Mouse (Mus musculus) megakaryocyte-erythroid progenitor cell, adult 5-6 weeks (primary cell): ENCODE results near the gene Cux2. TPM values are rescaled to one million over a fixed set of nuclear protein-coding genes. Genes with fewer than 3 reads are reported as not detected.
A peak's percentile ranks its signal among the peaks of the same experiment; 100 is the strongest.

Experiments used
- ATAC-seq: replicated peaks from 2 replicates; pipeline ENCODE4 v1.8.0; 2016; ENCODE audit warnings: mild to moderate bottlenecking, inconsistent platforms; ENCODE audit not compliant: severe bottlenecking, poor library complexity, low FRiP score, low TSS enrichment
- total RNA-seq, 2 experiments: library from RNA; stranded (forward) in 1 of 2; stranded (reverse) in 1 of 2; fragments of 200-1000, 215-1000 nt in 1 of 2; fragments of >200 nt in 1 of 2; fragmentation: Nextera tagmentation in 1 of 2; gene quantifications; 2 replicates each; pipeline ENCODE4 v1.2.3; 2014 to 2017

Gene Cux2
- total RNA-seq, 2 experiments from 2014 or later: not detected

GRCm38 (mm10) chr5:121973541-121973940 lies 76.4 kb downstream of the Cux2 start:
- ATAC-seq: no peak

- no peak for ATAC-seq
Measured at GRCm38 (mm10) chr5:121972680-121973192, 77.2 kb downstream of the Cux2 start.

- no peak for ATAC-seq
Measured at GRCm38 (mm10) chr5:121968999-121969398, 80.9 kb downstream of the Cux2 start.

GRCm38 (mm10) chr5:121968416-121968815 lies 81.5 kb downstream of the Cux2 start:
- ATAC-seq: no peak

- ATAC-seq: no peak
Measured at GRCm38 (mm10) chr5:121967520-121967919, 82.4 kb downstream of the Cux2 start.

- no peak for ATAC-seq
Measured at GRCm38 (mm10) chr5:121966940-121967339, 83.0 kb downstream of the Cux2 start.

DNA sequence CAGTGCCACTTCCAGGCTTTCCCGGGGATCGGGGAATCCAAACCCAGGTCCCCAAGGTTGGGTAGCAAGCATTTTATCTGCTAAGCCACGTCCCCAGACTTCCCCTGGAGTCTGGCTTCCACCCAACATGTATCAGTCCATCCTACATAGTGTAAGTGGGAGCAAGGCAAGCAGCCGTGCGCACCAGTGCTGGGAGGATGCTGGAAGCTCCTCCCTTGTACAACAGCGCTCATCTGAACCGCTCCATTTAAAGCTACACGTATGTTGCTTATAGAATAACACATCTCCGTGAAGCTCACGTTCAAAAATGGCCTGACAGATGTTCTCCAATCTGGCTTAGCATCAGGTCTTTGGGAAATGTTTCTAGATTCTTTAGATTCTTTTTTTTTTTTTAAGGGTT lies 86.9 kb downstream of the Cux2 start:
- no peak for ATAC-seq

- ATAC-seq: no peak
Measured at GRCm38 (mm10) chr5:121962359-121962758, 87.5 kb downstream of the Cux2 start.

DNA sequence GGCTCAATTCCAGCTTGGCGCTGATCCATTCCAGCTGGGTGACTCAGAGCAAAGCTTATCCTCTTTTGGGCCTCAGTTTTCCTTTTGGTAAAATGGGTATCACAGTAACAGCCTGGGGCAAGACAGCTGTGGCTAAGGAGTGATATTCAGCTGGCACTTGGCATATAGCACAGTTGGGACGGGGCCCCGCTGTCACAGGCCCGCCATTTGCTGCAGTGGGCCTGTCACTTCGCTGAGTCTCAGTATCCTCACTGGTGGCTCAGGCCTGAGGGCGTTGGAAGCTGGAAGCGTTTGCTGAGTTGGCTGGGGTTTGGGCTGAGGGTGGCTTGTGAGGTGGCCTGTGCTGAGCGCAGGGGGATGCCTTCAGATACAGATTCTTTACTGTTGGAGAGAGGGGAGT lies 88.6 kb downstream of the Cux2 start:
- no peak for ATAC-seq

DNA sequence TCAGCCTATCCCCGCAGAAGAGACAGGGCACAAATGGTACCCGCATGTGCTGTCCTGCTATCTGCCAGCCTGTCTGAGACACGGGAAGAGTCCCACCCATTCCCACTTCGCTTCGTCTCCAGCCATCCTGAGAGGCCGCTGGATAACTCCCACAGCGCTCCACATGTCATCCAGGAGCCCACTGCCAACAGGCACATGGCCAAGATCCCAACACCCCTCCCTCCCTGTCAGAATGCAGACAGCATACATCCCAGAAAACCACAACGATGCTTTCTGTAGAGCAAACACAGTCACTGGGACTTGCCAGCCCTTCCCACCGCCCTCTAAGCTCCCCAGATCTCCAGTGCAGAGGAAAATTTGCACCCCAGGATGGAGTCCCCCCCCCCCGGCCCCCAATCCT lies 90.2 kb downstream of the Cux2 start:
- ATAC-seq: no peak

DNA sequence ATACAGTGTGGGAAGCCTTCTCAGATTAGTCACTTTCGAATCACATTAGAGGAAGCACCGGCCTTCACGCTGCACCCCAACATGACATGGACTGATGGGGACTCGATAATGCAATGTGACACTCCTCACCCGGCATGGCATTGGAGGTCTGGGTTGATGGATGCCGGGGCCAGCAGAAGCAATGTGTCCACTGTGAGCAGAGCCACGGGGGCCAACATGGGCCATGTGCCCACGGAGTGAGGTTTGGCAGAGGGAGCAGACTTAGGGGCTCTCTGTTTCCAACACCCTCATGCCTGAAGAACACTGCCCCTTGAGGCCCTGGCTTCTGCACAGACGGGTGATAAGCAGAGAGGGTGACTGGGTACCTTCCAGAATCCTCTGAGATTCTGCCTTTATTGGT lies 91.4 kb downstream of the Cux2 start:
- no peak for ATAC-seq

DNA sequence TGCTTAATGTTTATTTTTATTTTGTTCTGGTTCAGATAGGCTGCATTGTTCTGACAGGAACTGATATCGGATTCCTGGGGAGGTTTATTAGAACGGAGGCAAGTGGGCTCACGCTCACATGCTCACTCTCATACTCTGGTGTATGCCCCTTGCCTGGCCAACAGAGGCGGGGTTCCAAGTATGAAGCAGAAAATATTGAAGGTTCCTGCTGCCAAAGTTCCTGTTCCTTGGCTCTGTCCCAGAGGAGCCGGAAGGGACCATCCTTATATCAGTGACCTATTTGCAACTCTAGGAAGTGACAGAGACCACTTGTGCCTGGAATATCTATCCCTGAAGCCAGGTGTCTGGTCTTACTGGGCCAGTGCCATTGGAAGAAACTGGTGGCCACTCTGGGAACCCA lies 94.1 kb downstream of the Cux2 start:
- ATAC-seq: no peak

GRCm38 (mm10) chr5:121950175-121950574 lies 99.7 kb downstream of the Cux2 start:
- ATAC-seq: no peak

DNA sequence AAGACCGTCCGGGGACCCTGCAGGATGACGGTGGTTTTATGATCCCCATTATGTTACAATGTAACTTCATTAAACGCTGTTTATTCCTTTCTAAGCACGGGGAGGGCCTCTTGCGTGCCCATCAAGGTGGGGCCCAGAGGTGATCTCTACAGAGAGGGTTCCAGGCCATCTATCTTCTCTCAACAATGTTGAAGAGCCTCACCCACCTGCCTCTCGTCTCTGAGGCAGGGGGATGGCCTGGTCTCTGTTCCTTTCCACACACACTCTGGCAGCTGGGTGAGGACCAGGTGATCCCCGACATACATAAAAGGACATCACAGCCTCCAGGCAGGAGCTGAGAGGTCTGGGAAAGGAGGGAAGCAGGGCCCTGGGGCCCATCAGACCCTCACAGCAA lies 100.9 kb downstream of the Cux2 start:
- no peak for ATAC-seq

- no peak for ATAC-seq
Measured at GRCm38 (mm10) chr5:121948302-121949049, 101.4 kb downstream of the Cux2 start.

DNA sequence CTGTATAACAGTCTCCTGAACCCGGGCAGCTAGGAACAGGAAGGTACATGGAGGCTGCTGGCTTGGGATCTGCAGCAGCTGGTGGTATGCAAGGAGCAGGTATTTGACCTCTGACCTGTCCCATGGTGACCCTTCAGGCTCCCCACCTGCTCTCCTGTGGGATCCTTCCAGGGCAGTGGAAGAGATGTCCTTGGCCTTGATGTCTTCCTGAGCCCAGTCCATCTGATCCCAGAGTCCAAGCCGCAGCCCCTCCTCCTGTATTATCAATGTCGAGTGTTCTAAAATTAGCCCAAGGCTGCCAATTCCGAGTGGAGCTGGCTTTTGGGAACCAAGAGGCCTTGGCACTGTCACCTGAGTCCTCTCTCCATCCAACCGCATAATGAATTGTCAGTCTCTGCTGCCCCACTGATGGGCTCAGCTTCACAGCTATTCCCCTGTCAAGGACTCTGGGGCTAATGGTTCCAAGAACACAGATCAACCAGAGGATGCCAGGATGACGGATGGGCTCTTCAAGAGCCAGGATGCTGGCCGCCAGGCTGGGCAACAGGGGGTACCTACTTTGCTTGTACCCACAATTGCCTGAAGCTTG lies 103.2 kb downstream of the Cux2 start:
- no peak for ATAC-seq

DNA sequence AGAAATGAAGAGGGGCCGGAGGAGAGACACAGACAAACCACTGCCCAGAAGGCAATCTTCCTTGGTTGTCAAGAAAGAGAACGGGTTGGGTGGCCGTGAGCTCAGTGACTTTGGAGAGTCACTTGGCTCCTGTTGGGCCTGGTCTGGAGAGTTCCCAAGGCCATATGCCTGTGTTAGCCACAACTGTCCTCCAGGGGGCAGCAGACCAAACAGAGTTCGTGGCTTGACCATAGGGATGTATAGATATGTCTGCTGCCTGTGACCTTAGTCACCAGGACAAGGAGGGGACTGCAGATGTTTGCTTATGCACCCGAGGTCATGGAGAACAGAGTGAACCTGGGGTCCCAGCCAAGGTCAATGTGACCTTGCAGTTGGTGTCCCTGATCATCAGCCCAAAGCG lies 104.1 kb downstream of the Cux2 start:
- ATAC-seq: 0 out of 2 replicates have a peak, but pooled peaks have one; percentile 29

DNA sequence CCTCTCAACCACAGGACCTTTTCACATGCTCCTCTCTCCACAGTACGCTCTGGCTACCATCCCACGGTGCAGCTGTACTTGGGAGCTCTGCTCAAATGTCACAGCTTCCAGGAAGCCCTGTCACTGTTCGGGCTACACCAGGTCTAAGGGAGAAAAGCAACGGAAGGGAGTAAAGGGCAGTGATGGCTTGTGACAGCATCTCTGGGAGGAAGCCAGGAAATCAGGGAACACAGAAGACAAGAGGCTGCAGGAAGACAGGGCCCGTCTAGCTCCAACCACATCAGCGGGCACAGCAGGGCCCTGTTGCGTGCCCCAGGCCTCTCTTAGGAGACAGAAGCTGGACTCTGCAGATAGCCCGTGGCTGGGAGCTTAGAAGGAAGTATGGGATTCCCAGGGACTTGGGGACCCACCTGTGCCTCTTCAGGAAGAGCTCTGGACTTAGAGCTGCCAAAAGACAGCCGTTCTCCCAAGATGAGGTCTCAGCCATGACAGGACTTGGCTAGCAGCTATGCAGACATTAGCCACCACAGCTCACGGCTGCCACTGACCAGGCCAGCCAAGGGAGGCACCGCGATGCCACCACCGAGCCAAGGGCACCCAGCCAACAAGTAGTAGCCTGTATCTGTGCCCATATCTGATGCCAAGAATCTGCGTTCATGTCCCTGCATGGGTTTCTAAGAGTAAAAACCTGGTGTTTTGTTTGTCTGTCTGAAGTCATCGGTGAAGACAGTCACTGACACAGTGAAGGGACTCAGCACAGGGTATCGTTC lies 105.7 kb downstream of the Cux2 start:
- no peak for ATAC-seq

GRCm38 (mm10) chr5:121943472-121943871 lies 106.4 kb downstream of the Cux2 start:
- no peak for ATAC-seq

DNA sequence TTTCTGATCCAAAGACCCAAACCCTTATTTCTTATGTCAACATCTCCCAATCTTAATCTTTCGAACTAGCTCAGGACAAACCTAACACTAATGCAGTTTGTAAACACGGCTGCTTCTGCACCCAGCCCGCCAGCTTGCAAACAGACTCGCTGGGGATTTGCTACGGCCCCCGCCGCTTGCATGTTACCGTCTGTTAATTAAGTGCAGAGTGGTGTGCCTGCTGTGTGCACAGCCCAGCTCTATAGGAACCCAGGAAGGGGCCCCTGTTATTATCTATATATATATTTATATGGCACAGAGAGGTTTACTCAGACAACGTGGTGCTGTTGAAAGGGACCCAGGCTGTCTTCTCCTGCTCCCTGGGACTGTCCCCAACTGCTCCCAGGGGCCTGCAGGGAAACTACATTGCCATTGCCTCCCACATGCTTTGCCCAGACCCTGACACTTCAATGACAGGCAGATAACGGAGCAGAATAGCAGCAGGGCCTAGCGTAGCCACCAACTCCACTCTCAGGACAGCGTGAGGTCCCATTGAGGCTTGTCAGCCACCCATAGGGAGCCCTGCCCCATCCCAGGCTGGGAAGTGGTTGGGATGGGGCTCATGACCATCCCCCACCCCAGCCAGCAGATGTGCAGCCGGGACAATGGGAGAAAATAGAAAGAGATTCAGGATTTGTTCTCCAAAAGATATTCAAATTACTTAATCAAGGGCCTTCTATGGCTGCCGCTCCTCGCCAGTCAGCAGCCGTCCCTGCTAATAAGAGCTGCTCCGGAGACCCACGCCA lies 111.6 kb downstream of the Cux2 start:
- no peak for ATAC-seq
